Mouse (Mus musculus): ENCODE data around the gene Csf2. TPM values are rescaled to one million over a fixed set of nuclear protein-coding genes. Genes with fewer than 3 reads are reported as not detected.

The Csf2 gene
- polyA plus RNA-seq, 1 experiment, result not detected

DNA sequence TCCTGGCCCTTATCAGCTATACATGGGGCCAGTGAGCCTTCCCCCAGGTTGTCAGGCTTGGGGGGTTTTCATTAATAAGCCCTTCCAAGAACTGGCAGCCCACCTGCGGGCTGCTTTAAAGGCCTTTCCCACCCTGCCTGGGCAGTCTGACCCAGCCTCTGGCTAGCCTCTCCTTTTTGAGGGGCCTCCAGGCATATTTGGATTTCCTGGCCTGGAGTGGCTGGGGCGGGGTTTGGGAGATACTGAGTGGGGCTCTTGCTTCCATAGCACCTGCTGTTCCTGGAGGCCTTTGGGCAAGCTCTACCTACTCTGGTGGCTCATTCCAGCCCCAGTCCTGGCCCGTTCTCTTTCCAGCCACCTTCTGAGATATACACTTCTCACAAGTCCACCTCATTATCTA is 281 bp upstream of the Csf2 start:
- 0 out of 2 replicates have a peak, but pooled peaks cover 2% of the 10 kb centered on the region for H3K4me1 ChIP-seq (ENCODE audit: control insufficient read depth, insufficient read depth, low read length)
- TF ChIP-seq POLR2A (IDR thresholded peaks at IDR 0.05; ENCODE audit: insufficient read depth, low read depth, low read length), result no peak
- no peak for TF ChIP-seq CTCF (IDR thresholded peaks at IDR 0.05; ENCODE audit: insufficient read depth, low read depth, low read length)
- no peak overlapping the region for H3K4me3 ChIP-seq (ENCODE audit: insufficient read depth, low read depth, low read length)
- H3K27ac ChIP-seq (ENCODE audit: insufficient read depth, low read depth, low read length), result no peak overlapping the region
- WGBS, result 94% methylated on average over 3 of the region's 3 CpGs

DNA sequence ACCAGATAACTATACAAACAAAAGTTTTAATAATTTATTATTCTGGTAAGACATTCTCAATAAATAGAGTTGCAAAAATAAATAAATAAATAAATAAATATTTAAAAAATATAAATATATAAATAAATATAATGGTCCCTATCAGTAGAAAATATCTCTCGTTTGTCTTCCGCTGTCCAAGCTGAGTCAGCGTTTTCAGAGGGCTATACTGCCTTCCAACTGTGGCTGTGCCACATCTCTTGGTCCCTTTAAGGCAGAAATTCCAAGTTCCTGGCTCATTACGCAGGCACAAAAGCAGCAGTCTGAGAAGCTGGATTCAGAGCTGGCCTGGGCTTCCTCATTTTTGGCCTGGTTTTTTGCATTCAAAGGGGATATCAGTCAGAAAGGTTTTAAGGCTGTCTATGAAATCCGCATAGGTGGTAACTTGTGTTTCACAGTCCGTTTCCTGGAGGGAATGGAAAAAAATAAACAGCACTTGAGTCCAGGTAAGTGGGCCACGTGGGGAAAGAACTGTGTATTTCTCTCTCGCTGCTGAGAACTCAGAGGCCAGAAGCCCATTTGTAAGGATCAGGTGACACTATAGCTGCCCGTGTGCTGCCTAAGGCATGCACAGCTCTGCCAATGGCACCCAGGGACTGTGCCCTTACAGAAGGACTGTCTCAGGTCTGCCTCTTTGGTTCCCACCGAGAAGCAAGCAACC is 2.1 kb downstream of the Csf2 start:
- Histone ChIP-seq H3K27ac (ENCODE audit: insufficient read depth, low read depth, low read length) (no peak overlapping the region), H3K4me1 (ENCODE audit: control insufficient read depth, insufficient read depth, low read length) (0 out of 2 replicates have a peak, but pooled peaks cover 2% of the 10 kb centered on the region), H3K4me3 (ENCODE audit: insufficient read depth, low read depth, low read length) (no peak overlapping the region)
- 71% methylated on average over 10 of the region's 10 CpGs for WGBS
- no peak for TF ChIP-seq POLR2A (IDR thresholded peaks at IDR 0.05; ENCODE audit: insufficient read depth, low read depth, low read length)
- TF ChIP-seq CTCF (IDR thresholded peaks at IDR 0.05; ENCODE audit: insufficient read depth, low read depth, low read length), result no peak

DNA sequence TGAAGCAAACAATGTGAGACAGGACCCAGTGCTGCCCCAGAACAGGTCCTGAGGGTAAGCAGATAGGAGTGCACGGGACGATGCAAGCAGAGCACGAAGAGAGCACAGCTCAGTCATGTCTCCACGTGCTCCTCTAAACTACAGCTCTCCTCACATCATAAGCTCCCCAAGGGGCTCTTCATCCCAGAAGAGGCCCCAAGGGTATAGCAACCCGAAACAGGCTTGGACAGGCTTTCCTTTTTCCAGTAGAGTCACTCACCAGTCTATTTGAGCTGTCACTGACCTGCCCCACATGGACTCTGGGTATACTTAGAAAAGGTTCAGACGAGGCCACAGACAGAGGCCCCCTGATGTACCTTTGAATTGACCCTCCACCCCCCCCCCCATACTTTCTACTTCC is 5.0 kb downstream of the Csf2 start:
- Histone ChIP-seq H3K27ac (ENCODE audit: insufficient read depth, low read depth, low read length) (no peak overlapping the region), H3K4me1 (ENCODE audit: control insufficient read depth, insufficient read depth, low read length) (0 out of 2 replicates have a peak, but pooled peaks cover 2% of the 10 kb centered on the region), H3K4me3 (ENCODE audit: insufficient read depth, low read depth, low read length) (no peak overlapping the region)
- 87% methylated on average over 6 of the region's 6 CpGs for WGBS
- TF ChIP-seq CTCF (IDR thresholded peaks at IDR 0.05; ENCODE audit: insufficient read depth, low read depth, low read length), result no peak
- TF ChIP-seq POLR2A (IDR thresholded peaks at IDR 0.05; ENCODE audit: insufficient read depth, low read depth, low read length), result no peak

DNA sequence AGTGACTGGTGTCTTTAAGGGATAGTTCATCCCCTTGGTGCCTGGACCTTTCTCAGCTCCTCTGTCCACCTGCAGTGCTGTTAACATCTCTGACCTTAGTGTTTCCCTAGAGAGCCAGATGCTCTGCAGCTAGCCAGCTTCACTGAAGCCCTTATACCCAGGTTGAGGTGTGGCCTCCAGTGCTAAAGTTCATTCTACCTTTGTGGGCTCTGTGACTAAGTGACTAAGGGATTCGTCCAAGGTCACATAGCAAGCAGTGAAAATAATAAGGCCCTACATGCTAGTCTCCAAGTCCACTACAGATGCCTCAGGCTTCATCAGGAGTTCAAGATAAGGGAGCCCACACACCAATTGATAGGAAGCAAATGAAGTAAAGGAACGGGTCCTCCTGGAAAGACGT is 7.0 kb downstream of the Csf2 start:
- WGBS, result 97% methylated on average over 3 of the region's 3 CpGs
- Histone ChIP-seq H3K27ac (ENCODE audit: insufficient read depth, low read depth, low read length) (no peak overlapping the region), H3K4me1 (ENCODE audit: control insufficient read depth, insufficient read depth, low read length) (no peaks in the 10 kb centered on the region), H3K4me3 (ENCODE audit: insufficient read depth, low read depth, low read length) (no peak overlapping the region)
- no peak for TF ChIP-seq CTCF (IDR thresholded peaks at IDR 0.05; ENCODE audit: insufficient read depth, low read depth, low read length)
- no peak for TF ChIP-seq POLR2A (IDR thresholded peaks at IDR 0.05; ENCODE audit: insufficient read depth, low read depth, low read length)

DNA sequence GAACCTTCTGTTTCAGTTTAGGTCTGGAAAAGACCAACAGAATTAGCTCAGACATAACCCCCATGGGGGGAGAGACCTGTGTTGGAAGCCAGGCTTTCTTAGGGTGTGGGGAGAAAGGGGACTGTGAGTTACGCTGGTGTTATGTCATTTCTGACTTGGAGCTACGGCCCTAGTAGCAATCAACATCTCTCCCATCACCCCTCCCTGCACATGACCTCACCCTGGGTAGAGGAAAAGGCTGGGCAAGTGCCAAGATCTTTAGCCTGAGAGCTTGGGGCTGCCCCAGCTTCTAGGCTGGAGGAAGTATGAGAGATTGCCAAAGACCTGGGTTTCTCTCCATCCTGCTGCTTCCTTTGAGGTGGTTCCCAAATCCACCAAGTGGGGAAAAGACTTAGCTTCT is 12.5 kb downstream of the Csf2 start:
- WGBS, result 70% methylated on average over 2 of the region's 2 CpGs
- Histone ChIP-seq H3K27ac (ENCODE audit: insufficient read depth, low read depth, low read length) (no peak overlapping the region), H3K4me3 (ENCODE audit: insufficient read depth, low read depth, low read length) (no peak overlapping the region), H3K4me1 (ENCODE audit: control insufficient read depth, insufficient read depth, low read length) (no peaks in the 10 kb centered on the region)
- TF ChIP-seq CTCF (IDR thresholded peaks at IDR 0.05; ENCODE audit: insufficient read depth, low read depth, low read length) (no peak), POLR2A (IDR thresholded peaks at IDR 0.05; ENCODE audit: insufficient read depth, low read depth, low read length) (no peak)

DNA sequence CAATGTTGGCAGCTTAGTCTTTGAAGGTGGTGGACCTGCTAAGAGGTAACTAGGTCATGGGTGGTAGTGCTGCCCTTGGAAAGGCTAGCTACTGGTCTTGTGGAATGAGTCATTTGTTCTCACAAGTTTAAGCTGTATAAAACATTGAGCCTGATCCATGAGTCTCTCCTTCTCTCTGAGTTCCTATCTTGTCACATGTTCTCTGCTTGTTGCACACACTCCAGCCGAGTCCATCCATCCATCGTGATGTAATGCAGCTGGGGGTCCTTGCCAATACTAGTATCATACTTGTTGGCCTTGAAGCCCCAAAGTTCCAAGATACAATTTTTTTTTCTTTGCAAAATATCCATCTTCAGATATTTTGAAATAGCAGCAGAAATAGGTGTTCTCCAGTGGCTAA is 22.0 kb downstream of the Csf2 start:
- no peak overlapping the region for H3K27ac ChIP-seq (ENCODE audit: insufficient read depth, low read depth, low read length)
- TF ChIP-seq CTCF (IDR thresholded peaks at IDR 0.05; ENCODE audit: insufficient read depth, low read depth, low read length), result no peak
- no peak for TF ChIP-seq POLR2A (IDR thresholded peaks at IDR 0.05; ENCODE audit: insufficient read depth, low read depth, low read length)
- no peak overlapping the region for H3K4me3 ChIP-seq (ENCODE audit: insufficient read depth, low read depth, low read length)
- no peaks in the 10 kb centered on the region for H3K4me1 ChIP-seq (ENCODE audit: control insufficient read depth, insufficient read depth, low read length)
- WGBS, result 88% methylated on average over 2 of the region's 2 CpGs

DNA sequence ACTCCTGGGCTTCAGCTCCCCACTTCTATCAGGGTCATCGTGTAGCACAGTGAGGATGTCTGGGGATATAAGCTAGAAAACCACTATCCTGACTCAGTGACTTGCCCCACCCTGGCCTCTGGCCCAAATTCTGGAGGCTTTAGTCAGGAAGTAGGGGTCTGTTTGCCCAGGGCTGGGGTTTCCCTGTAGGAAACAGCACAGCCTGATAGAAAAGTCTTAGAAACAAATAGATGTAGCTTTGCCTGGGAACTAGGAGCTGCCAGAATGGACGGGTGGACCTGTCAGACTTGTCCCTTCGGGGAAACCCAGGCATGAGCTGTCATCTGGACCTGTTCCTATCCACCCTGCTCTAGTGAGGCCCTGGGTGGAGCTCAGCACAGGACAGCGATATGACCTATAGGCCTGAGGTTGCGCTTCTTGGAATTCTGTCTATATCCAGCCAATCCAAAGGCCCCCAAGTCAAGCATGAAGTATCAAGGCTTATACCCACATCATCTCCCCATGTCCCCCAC is 24.9 kb downstream of the Csf2 start:
- no peak overlapping the region for H3K4me3 ChIP-seq (ENCODE audit: insufficient read depth, low read depth, low read length)
- TF ChIP-seq POLR2A (IDR thresholded peaks at IDR 0.05; ENCODE audit: insufficient read depth, low read depth, low read length), result no peak
- no peak for TF ChIP-seq CTCF (IDR thresholded peaks at IDR 0.05; ENCODE audit: insufficient read depth, low read depth, low read length)
- no peak overlapping the region for H3K27ac ChIP-seq (ENCODE audit: insufficient read depth, low read depth, low read length)
- no peaks in the 10 kb centered on the region for H3K4me1 ChIP-seq (ENCODE audit: control insufficient read depth, insufficient read depth, low read length)
- whole genome bisulfite sequencing, result 95% methylated on average over 5 of the region's 5 CpGs

DNA sequence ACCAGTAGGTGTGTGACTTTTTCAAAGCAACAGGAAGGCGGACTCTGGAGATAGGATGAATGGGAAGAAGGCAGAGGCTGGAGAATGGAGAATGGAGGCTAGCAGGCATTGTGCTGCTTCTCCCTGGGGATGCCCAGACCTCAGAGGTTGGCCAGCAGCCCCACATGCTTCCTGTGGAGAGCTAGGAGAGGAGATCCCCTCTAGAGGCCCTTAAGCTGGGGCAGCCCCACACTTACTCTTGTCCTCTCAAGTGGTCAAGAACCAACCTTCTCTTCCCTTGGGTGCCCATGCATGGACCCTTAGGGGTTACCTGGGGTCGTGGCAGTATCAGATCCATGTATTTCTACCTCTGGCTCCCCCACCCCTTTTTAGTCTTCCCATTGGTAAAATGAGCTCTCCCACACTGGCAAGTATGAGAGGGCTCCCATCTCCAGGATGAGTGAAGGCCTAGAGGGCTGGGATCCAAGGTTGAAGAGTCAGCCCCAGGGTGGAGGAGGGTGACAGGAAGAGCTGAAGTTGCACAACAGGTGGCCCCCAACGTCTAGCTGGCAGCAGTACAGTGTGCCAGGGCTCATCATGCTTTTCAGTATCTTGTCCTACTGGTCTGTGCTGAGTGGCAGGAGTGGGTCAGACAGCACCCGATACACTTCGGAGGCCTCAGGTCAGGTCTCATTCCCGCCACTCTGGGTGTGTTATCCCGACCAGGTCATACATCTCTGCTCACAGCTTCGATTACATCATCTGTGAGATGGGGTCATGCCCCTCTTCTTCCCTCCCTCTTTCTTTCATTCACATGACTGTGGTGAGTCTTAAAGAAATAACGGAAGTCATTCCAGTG is 25.6 kb downstream of the Csf2 start:
- Histone ChIP-seq H3K4me3 (ENCODE audit: insufficient read depth, low read depth, low read length) (no peak overlapping the region), H3K4me1 (ENCODE audit: control insufficient read depth, insufficient read depth, low read length) (no peaks in the 10 kb centered on the region), H3K27ac (ENCODE audit: insufficient read depth, low read depth, low read length) (no peak overlapping the region)
- TF ChIP-seq CTCF (IDR thresholded peaks at IDR 0.05; ENCODE audit: insufficient read depth, low read depth, low read length) (no peak), POLR2A (IDR thresholded peaks at IDR 0.05; ENCODE audit: insufficient read depth, low read depth, low read length) (no peak)
- WGBS, result 86% methylated on average over 9 of the region's 9 CpGs
